Mouse (Mus musculus) spleen, adult 2 months (tissue): ENCODE measurements around the gene Ccr7.

Source experiments
- CTCF ChIP-seq: fragments of 200-500 bp; IDR thresholded peaks from 2 replicates; pipeline ENCODE4 v1.5.1; 2011; ENCODE audit warnings: mild to moderate bottlenecking, inconsistent platforms; ENCODE audit not compliant: insufficient read depth, insufficient read length, insufficient replicate concordance; ENCODE audit errors: extremely low read depth
- POLR2A ChIP-seq: fragments of 200-500 bp; IDR thresholded peaks from 2 replicates; pipeline ENCODE4 v1.6.1; 2011; ENCODE audit warnings: low read depth, low read length, inconsistent platforms

DNA sequence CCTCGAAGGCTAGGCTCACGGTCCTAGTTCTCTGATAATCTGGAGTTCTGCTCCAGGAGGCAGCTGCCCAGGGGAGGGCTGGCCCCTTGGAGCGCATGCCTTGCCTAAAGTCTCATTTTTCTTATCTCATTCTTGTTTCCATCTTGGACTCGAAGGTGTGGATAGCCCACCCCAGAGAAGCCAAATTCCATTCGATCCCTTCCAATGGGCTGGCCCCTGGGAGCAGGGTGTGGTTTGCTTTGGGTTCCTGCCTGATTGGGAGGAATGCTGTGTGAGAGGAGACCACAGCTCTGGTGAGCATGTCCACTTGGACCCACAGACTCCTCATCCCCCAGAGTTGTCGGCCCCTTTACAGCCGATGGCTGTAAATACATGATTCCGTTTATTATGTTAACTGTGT lies 53.2 kb downstream of the Ccr7 start:
- no peak for TF ChIP-seq POLR2A
- TF ChIP-seq CTCF = no peak
